ENCODE assay signal across 39 mouse cellular contexts in genomic region chr7:42107061-42107460, GRCm38 (mm10). TPM values are rescaled to one million over a fixed set of nuclear protein-coding genes. Genes with fewer than 3 reads are reported as not detected.
"Had no signal": no experiment of that assay in that cellular context is flagged by ENCODE, and none has a peak within 500 bp of the region (broad histone marks: within the 10 kb centered on the region; RNA-seq: fewer than 3 reads in every experiment).

No protein-coding gene starts in this region.

RNA-seq across cellular contexts. Expression of gene Vmn2r60, which starts 0.5 kb away (rescaled TPM):
- total RNA-seq: liver, adult 2 months; midbrain, postnatal 0 days; monocyte, adult 5-6 weeks had no signal
- polyA plus RNA-seq: limb, embryonic 10.5 days; limb, embryonic 11.5 days; limb, embryonic 12.5 days; limb, embryonic 15.5 days; liver, adult 2 months; liver, embryonic 11.5 days; liver, embryonic 12.5 days; liver, embryonic 13.5 days; liver, embryonic 14.5 days; liver, embryonic 15.5 days; liver, postnatal 0 days; lung, adult 2 months; lung, embryonic 14.5 days; lung, embryonic 15.5 days; lung, embryonic 16.5 days; lung, postnatal 0 days; macrophage; midbrain, embryonic 10.5 days; midbrain, embryonic 11.5 days; midbrain, embryonic 12.5 days; midbrain, embryonic 13.5 days; midbrain, embryonic 14.5 days; midbrain, embryonic 15.5 days; midbrain, embryonic 16.5 days; midbrain, postnatal 0 days; neural tube, embryonic 11.5 days; neural tube, embryonic 12.5 days; neural tube, embryonic 13.5 days had no signal

RNA-seq across cellular contexts. Expression of gene Vmn2r59, which starts 48.2 kb away (rescaled TPM):
- total RNA-seq: left cerebral cortex, adult 2 months; left cerebral cortex, adult 8-10 months; left cerebral cortex, postnatal 10 days; left cerebral cortex, postnatal 14 days; left cerebral cortex, postnatal 25 days; left cerebral cortex, postnatal 36 days; left cerebral cortex, postnatal 4 days; liver, adult 2 months; midbrain, postnatal 0 days; monocyte, adult 5-6 weeks had no signal
- polyA plus RNA-seq: limb, embryonic 10.5 days; limb, embryonic 11.5 days; limb, embryonic 12.5 days; limb, embryonic 13.5 days; limb, embryonic 14.5 days; limb, embryonic 15.5 days; liver, adult 2 months; liver, embryonic 11.5 days; liver, embryonic 12.5 days; liver, embryonic 13.5 days; liver, embryonic 14.5 days; liver, embryonic 15.5 days; liver, postnatal 0 days; lung, adult 2 months; lung, embryonic 14.5 days; lung, embryonic 15.5 days; lung, embryonic 16.5 days; lung, postnatal 0 days; macrophage; midbrain, embryonic 10.5 days; midbrain, embryonic 11.5 days; midbrain, embryonic 12.5 days; midbrain, embryonic 13.5 days; midbrain, embryonic 14.5 days; midbrain, embryonic 15.5 days; midbrain, embryonic 16.5 days; midbrain, postnatal 0 days; myocyte; neural tube, embryonic 11.5 days; neural tube, embryonic 12.5 days; neural tube, embryonic 13.5 days had no signal
